ENCODE assay signal across 15 mouse cellular contexts in the genomic region with DNA sequence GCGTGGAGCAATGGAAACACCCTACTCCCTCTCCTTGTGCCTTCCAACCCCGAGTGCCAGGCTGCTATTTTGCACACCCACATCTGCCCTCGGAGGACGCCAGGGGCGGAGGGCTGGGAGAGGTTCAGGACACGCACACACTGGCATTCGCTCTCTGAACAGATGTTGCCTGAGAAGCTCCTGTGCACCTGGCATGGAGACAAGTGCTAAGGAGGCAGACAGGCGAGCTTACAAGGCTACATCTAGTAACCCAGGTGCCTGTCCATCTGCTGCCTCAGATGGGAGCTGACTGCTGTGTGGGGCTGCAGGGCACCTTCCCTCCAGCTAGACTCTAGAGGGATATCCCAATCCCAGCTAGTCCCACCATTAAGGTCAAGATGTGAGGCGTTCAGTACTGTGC. TPM values are rescaled to one million over a fixed set of nuclear protein-coding genes. Genes with fewer than 3 reads are reported as not detected.
A peak's percentile ranks its signal among the peaks of the same experiment; 100 is the strongest.
DNase-seq lines count a peak whose midpoint lies in the region; ATAC-seq and TF ChIP-seq lines count a peak whose summit lies in the region.
"Had no signal": no experiment of that assay in that cellular context is flagged by ENCODE, and none has a peak within 500 bp of the region (broad histone marks: within the 10 kb centered on the region; RNA-seq: fewer than 3 reads in every experiment).

No protein-coding gene starts in this region.

- H3K27ac ChIP-seq in cerebellum, adult 2 months (ENCODE audit: insufficient read depth, low read length) = no peak overlapping the region
- peak overlapping the region; percentile 76 for H3K27ac ChIP-seq in left cerebral cortex, adult 2 months

- no peak for TF ChIP-seq POLR2A in cerebellum, adult 2 months (IDR thresholded peaks at IDR 0.05; ENCODE audit: borderline replicate concordance, insufficient read depth, low read length)

- no peaks in the 10 kb centered on the region for H3K27me3 ChIP-seq in cerebellum, adult 2 months (ENCODE audit: control insufficient read depth, insufficient read depth, low read length)

- no peak for TF ChIP-seq CTCF in cerebellum, adult 2 months (IDR thresholded peaks at IDR 0.05; ENCODE audit: borderline replicate concordance, insufficient read depth, low read depth, low read length)
- no peak for TF ChIP-seq CTCF in left cerebral cortex, adult 2 months (IDR thresholded peaks at IDR 0.05)

- intact Hi-C loops in left cerebral cortex, adult 2 months (cut with DNase I) = no loop called here
- intact Hi-C loops in left cerebral cortex, postnatal 10 days (cut with DNase I) = no loop called here

- no peak for ATAC-seq in cerebellum, adult (ENCODE audit: insufficient number of reproducible peaks, low FRiP score, low TSS enrichment)
- ATAC-seq: liver, postnatal 0 days had no signal

- 29% methylated on average over 9 of the region's 9 CpGs for WGBS in cerebellum, adult 2 months

- DNase-seq in cerebellum, adult 2 months = peak; percentile 48 to 59
- no peak for DNase-seq in left cerebral cortex, adult 2 months (ENCODE audit: extremely low spot score in 1 of 2, low spot score in 2 of 2)
- no peak for DNase-seq in left cerebral cortex, postnatal 10 days (ENCODE audit: extremely low spot score in 1 of 2, low spot score in 2 of 2)
- DNase-seq in brain, adult 2 months (ENCODE audit: low read depth, low spot score) = peak; percentile 74
- peak; percentile 50 for DNase-seq in cerebellum, postnatal 25 days
- no peak for DNase-seq in kidney, adult 9 months
- DNase-seq in B cell, adult 2 months = no peak
- DNase-seq: heart, adult 2 months; heart, postnatal 4 days; liver; liver, postnatal 0 days; lung, postnatal 10 days; thymus, postnatal 25 days had no signal

- peaks cover 29% of the 10 kb centered on the region for H3K4me1 ChIP-seq in cerebellum, adult 2 months (ENCODE audit: control insufficient read depth, insufficient read depth, low read length)

- H3K4me3 ChIP-seq in cerebellum, adult 2 months (replicated peaks; ENCODE audit: insufficient read depth, low read depth, low read length) = no peak overlapping the region
- H3K4me3 ChIP-seq in left cerebral cortex, adult 2 months = no peak overlapping the region
- H3K4me3 ChIP-seq: heart, adult 2 months had no signal

RNA-seq across cellular contexts. Expression of a gene that starts 0.8 kb away (rescaled TPM):
- polyA plus RNA-seq in cerebellum, adult 2 months (2012; rRNA removed) = 1.3 and 1.9 TPM in 2 replicates
- 1 to 10 TPM; 6.9 to 7.4 TPM for total RNA-seq in left cerebral cortex, adult 2 months (2021)
- 10 to 100 TPM in 1 of 2 experiments, 1 to 10 TPM in 1; 10.0 to 12.1 TPM for total RNA-seq in left cerebral cortex, postnatal 10 days (2021)
- total RNA-seq: heart, postnatal 4 days; megakaryocyte progenitor cell, adult 5-6 weeks had no signal

RNA-seq across cellular contexts. Expression of a gene that starts 4.1 kb away (rescaled TPM):
- 0.51 and 0.52 TPM in 2 replicates for polyA plus RNA-seq in cerebellum, adult 2 months (2012; rRNA removed)
- total RNA-seq in left cerebral cortex, adult 2 months (2021) = under 1 TPM in 1 of 2 experiments, not detected in 1; 0.49 TPM
- total RNA-seq in left cerebral cortex, postnatal 10 days (2021) = 1 to 10 TPM in 1 of 2 experiments, under 1 TPM in 1; 0.67 to 1.5 TPM
- total RNA-seq: megakaryocyte progenitor cell, adult 5-6 weeks had no signal

RNA-seq across cellular contexts. Expression of a gene that starts 20.0 kb away (rescaled TPM):
- 30.3 and 35.2 TPM in 2 replicates for polyA plus RNA-seq in cerebellum, adult 2 months (2012; rRNA removed)
- 10 to 100 TPM; 37.5 to 41.9 TPM for total RNA-seq in left cerebral cortex, adult 2 months (2021)
- total RNA-seq in left cerebral cortex, postnatal 10 days (2021) = 10 to 100 TPM; 34.4 to 34.6 TPM

Comparison
In these comparisons a context has a peak if more than half of its experiments do, and no peak if none do; other contexts are left out.
1. DNase-seq: peak in cerebellum, adult 2 months (2 of 2), brain, adult 2 months (single experiment) and cerebellum, postnatal 25 days (2 of 2); none in left cerebral cortex, adult 2 months (0 of 2), left cerebral cortex, postnatal 10 days (0 of 2), kidney, adult 9 months (single experiment) and B cell, adult 2 months (0 of 2).